Mouse (Mus musculus) MEL (cell line): ENCODE data around the gene Atp1a4.

ENCODE experiments used
- CHD1 ChIP-seq: IDR thresholded peaks from 2 replicates; pipeline ENCODE4 v1.6.1; 2012; ENCODE audit warnings: low read depth, mild to moderate bottlenecking, inconsistent platforms, low read length, improper control_type of control experiment
- CHD2 ChIP-seq: IDR thresholded peaks from 2 replicates; pipeline ENCODE4 v1.6.1; 2011; ENCODE audit warnings: low read length, improper control_type of control experiment
- CTCF ChIP-seq, 3 experiments: IDR thresholded peaks in 2 of 3; conservative IDR thresholded peaks in 1 of 3; 2 replicates each; pipeline ENCODE4 v1.5.1; 2011 to 2012; ENCODE audit warnings: low read length in 3 of 3, low read depth in 2 of 3, mild to moderate bottlenecking in 2 of 3, improper control_type of control experiment in 1 of 3, inconsistent platforms in 1 of 3, mixed read lengths in 1 of 3, moderate library complexity in 1 of 3; ENCODE audit not compliant: control insufficient read depth in 1 of 3, insufficient read depth in 1 of 3, poor library complexity in 1 of 3, severe bottlenecking in 1 of 3
- EP300 ChIP-seq, 2 experiments: IDR thresholded peaks; 2 replicates each; pipeline ENCODE4 v1.6.1; 2011; ENCODE audit warnings: improper control_type of control experiment in 2 of 2, low read length in 2 of 2, low read depth in 1 of 2, mild to moderate bottlenecking in 1 of 2
- ETS1 ChIP-seq: IDR thresholded peaks from 2 replicates; pipeline ENCODE4 v1.6.1; 2012; ENCODE audit warnings: low read depth, mild to moderate bottlenecking, inconsistent platforms, low read length, improper control_type of control experiment, moderate library complexity
- KAT2A ChIP-seq: conservative IDR thresholded peaks from 2 replicates; pipeline ENCODE4 v1.6.1; 2012; ENCODE audit warnings: low read depth, low read length, improper control_type of control experiment, inconsistent platforms
- MAX ChIP-seq: IDR thresholded peaks from 2 replicates; pipeline ENCODE4 v1.6.1; 2011; ENCODE audit warnings: low read length, improper control_type of control experiment
- POLR2AphosphoS2 ChIP-seq: IDR thresholded peaks from 2 replicates; pipeline ENCODE4 v1.6.1; 2011; ENCODE audit warnings: low read length, improper control_type of control experiment
- TAL1 ChIP-seq: IDR thresholded peaks from 2 replicates; pipeline ENCODE4 v1.6.1; 2012; ENCODE audit warnings: mild to moderate bottlenecking, inconsistent platforms, low read length, moderate library complexity, mixed read lengths
- TCF12 ChIP-seq: IDR thresholded peaks from 2 replicates; pipeline ENCODE4 v1.6.1; 2014; ENCODE audit warnings: low read depth, mild to moderate bottlenecking, inconsistent platforms, low read length, improper control_type of control experiment, moderate library complexity
- ZNF384 ChIP-seq: IDR thresholded peaks from 2 replicates; pipeline ENCODE4 v1.6.1; 2012; ENCODE audit warnings: low read depth, mild to moderate bottlenecking, inconsistent platforms, low read length, improper control_type of control experiment

DNA sequence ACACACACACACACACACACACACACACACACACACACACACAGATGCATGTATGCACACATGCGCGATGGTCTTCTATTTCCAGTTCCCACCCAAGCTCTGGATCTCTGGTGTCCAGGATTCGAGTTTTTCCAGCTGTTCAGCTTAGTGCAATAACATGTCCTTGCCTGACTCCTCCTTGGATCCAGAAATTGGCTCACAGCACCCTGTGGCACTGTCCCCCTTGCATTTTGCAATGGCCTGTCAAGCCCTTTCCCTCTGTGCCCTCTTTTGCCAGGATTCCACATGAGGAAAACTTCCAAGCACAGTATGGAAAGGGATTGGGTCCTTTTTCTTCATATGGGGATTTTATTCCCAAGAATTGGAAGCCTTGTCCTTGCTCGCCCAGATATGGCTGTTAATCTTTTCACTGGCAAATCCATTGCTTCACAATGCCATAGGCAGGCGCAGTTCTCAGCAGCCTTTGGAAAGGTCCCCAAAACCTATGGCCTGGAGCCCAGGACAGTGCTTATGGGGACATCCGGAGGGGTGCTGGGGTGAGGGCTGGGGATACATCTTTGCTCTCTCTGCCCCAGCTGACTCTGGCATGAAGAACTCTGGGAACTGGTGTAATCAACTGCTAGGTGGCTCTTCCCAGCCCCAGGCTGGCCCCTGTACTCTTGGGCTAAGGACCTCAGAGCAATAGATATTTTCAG lies 38.7 kb upstream of the Atp1a4 start:
- TF ChIP-seq MAX (no peak), CTCF (IDR thresholded peaks at IDR 0.05 in 2 of 3, conservative IDR thresholded peaks at IDR 0.05 in 1 of 3; ENCODE audit: control insufficient read depth in 1 of 3, insufficient read depth in 1 of 3, low read depth in 2 of 3, low read length in 3 of 3, poor library complexity in 1 of 3, severe bottlenecking in 1 of 3) (no peak), CHD1 (no peak), ZNF384 (no peak), ETS1 (no peak), TCF12 (no peak), CHD2 (no peak), EP300 (IDR thresholded peaks at IDR 0.05; ENCODE audit: low read depth in 1 of 2, low read length in 2 of 2) (no peak), KAT2A (no peak), POLR2AphosphoS2 (no peak), TAL1 (no peak)
